In the genomic region with DNA sequence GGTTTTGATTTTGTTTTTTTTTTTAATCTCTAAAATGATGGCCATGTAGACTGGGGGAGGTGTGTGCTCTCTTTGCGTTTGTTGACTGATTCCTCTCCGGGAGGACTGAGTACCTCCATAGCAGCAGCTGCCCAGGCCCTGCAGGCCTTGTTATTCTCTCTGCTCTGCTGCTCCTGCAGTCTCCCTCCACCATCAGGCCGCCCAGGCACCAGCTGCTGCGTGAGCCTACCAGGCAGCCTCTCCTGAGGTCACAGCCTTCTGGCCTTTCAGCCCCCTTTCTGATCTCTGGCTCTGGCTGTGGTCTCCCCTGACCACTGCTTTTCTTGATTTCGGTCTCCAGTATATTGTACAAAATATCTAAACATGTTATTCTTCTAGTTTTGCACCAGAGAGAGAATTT, we compare ENCODE assay signal across 14 mouse cellular contexts. TPM values are rescaled to one million over a fixed set of nuclear protein-coding genes. Genes with fewer than 3 reads are reported as not detected.
A peak's percentile ranks its signal among the peaks of the same experiment; 100 is the strongest.
DNase-seq lines count a peak whose midpoint lies in the region; ATAC-seq and TF ChIP-seq lines count a peak whose summit lies in the region.
"Had no signal": no experiment of that assay in that cellular context is flagged by ENCODE, and none has a peak within 500 bp of the region (broad histone marks: within the 10 kb centered on the region; RNA-seq: fewer than 3 reads in every experiment).

No protein-coding gene starts in this region.

- peak; percentile 23 to 27 for DNase-seq in cerebellum, postnatal 36 days
- no peak for DNase-seq in cerebellum, adult 9-10 months
- no peak for DNase-seq in layer of hippocampus, adult 2 months (ENCODE audit: low spot score in 2 of 2)
- DNase-seq in layer of hippocampus, adult 9-10 months (ENCODE audit: low spot score) = no peak
- DNase-seq in embryo, embryonic 10.5 days (ENCODE audit: low spot score) = peak; percentile 53
- DNase-seq in midbrain, embryonic 14.5 days = no peak
- DNase-seq in adrenal gland, adult 2 months = no peak
- DNase-seq in spleen, adult 12 weeks (ENCODE audit: low spot score) = no peak
- DNase-seq: adrenal gland, postnatal 14 days; heart, adult 18-20 months; lung, postnatal 4 days had no signal

- H3K36me3 ChIP-seq in midbrain, embryonic 14.5 days (ENCODE audit: control insufficient read depth, insufficient read depth, low read length) = no peaks in the 10 kb centered on the region
- H3K36me3 ChIP-seq: limb, embryonic 12.5 days had no signal

- no peak for ATAC-seq in midbrain, embryonic 14.5 days (ENCODE audit: low FRiP score, low TSS enrichment)
- ATAC-seq: forebrain, embryonic 14.5 days had no signal

- no peak overlapping the region for H3K4me3 ChIP-seq in layer of hippocampus, adult 2 months
- no peak overlapping the region for H3K4me3 ChIP-seq in midbrain, embryonic 14.5 days (replicated peaks; ENCODE audit: low read depth, low read length)
- H3K4me3 ChIP-seq: limb, embryonic 12.5 days had no signal

- TF ChIP-seq CTCF in layer of hippocampus, adult 2 months (conservative IDR thresholded peaks at IDR 0.05) = no peak

- H3K4me2 ChIP-seq in midbrain, embryonic 14.5 days (ENCODE audit: low read length) = no peak overlapping the region
- H3K4me2 ChIP-seq: limb, embryonic 12.5 days had no signal

- no peaks in the 10 kb centered on the region for H3K27me3 ChIP-seq in midbrain, embryonic 14.5 days (ENCODE audit: control insufficient read depth, insufficient read depth, low read length)
- H3K27me3 ChIP-seq: limb, embryonic 12.5 days had no signal

- peaks cover 8% of the 10 kb centered on the region for H3K4me1 ChIP-seq in midbrain, embryonic 14.5 days (ENCODE audit: control insufficient read depth, insufficient read depth, low read length)

- H3K9ac ChIP-seq in midbrain, embryonic 14.5 days (replicated peaks; ENCODE audit: low read length) = 0 out of 2 replicates have a peak overlapping the region, but pooled peaks have one; percentile 5
- H3K9ac ChIP-seq: limb, embryonic 12.5 days had no signal

- H3K9me3 ChIP-seq in midbrain, embryonic 14.5 days (ENCODE audit: control insufficient read depth, low read length) = no peaks in the 10 kb centered on the region
- H3K9me3 ChIP-seq: limb, embryonic 12.5 days had no signal

- WGBS in midbrain, embryonic 14.5 days = 26% methylated on average over 5 of the region's 5 CpGs

- H3K27ac ChIP-seq in layer of hippocampus, adult 2 months = peak overlapping the region; percentile 78
- 0 out of 2 replicates have a peak overlapping the region, but pooled peaks have one; percentile 46 for H3K27ac ChIP-seq in midbrain, embryonic 14.5 days (replicated peaks; ENCODE audit: low read depth, low read length)
- H3K27ac ChIP-seq: limb, embryonic 12.5 days had no signal

RNA-seq across cellular contexts. Expression of a gene that starts 56.7 kb away (rescaled TPM):
- total RNA-seq in layer of hippocampus, adult 2 months (2021) = 100 to 1,000 TPM; 142 to 158 TPM
- polyA plus RNA-seq in midbrain, embryonic 14.5 days (2014; fragmentation: Nextera tagmentation; extraction: Ambion mirVana) = 153 and 230 TPM in 2 replicates
- 1 to 10 TPM; 3.9 to 6.2 TPM for total RNA-seq in adrenal gland, adult 2 months (2021)
- polyA plus RNA-seq in adrenal gland, adult 2 months (2012; rRNA removed) = 8.3 and 9.3 TPM in 2 replicates
- total RNA-seq: common myeloid progenitor, adult 5-6 weeks had no signal

Comparison
In these comparisons a context has a peak if more than half of its experiments do, and no peak if none do; other contexts are left out.
1. DNase-seq: peak in cerebellum, postnatal 36 days (2 of 2) and embryo, embryonic 10.5 days (single experiment); none in cerebellum, adult 9-10 months (single experiment), layer of hippocampus, adult 2 months (0 of 2), layer of hippocampus, adult 9-10 months (single experiment), midbrain, embryonic 14.5 days (single experiment), adrenal gland, adult 2 months (single experiment) and spleen, adult 12 weeks (single experiment).
2. RNA of a gene that starts 56.7 kb away (total RNA-seq): 142 to 158 TPM in layer of hippocampus, adult 2 months; 3.9 to 6.2 TPM in adrenal gland, adult 2 months; every median in the first group is over 10 times any median in the second.